Mouse (Mus musculus) liver, postnatal 0 days (tissue): ENCODE data around the gene St6galnac3. TPM values are rescaled to one million over a fixed set of nuclear protein-coding genes. Genes with fewer than 3 reads are reported as not detected.

Experiments used
- ATAC-seq: fragments of 200-750 bp; cut with Nextera tagmentation; 2 replicates; pipeline ENCODE4 v1.8.0; 2017; ENCODE audit warnings: mild to moderate bottlenecking, moderate library complexity
- DNase-seq: peaks from one replicate; pipeline ENCODE4 v3.0.0-alpha.2; 2016
- H3K27ac ChIP-seq: fragments of 300-500 bp; sonication (generic); 2 replicates; pipeline ENCODE4 v1.5.1; 2014; ENCODE audit warnings: antibody characterized with exemption, moderate library complexity, mild to moderate bottlenecking, low read depth
- H3K27me3 ChIP-seq: fragments of 300-500 bp; sonication (generic); 2 replicates; pipeline ENCODE4 v1.6.1; 2014; ENCODE audit warnings: low read length, control low read depth, mixed read lengths; ENCODE audit not compliant: insufficient read depth
- H3K36me3 ChIP-seq: fragments of 300-500 bp; sonication (generic); replicated peaks from 2 replicates; pipeline ENCODE4 v1.6.1; 2014; ENCODE audit warnings: mild to moderate bottlenecking, control low read depth, low read length, moderate library complexity, mixed read lengths; ENCODE audit not compliant: insufficient read depth
- H3K4me1 ChIP-seq: fragments of 300-500 bp; sonication (generic); 2 replicates; pipeline ENCODE4 v1.6.1; 2014; ENCODE audit warnings: antibody characterized with exemption, mild to moderate bottlenecking, control low read depth; ENCODE audit not compliant: insufficient read depth
- H3K4me2 ChIP-seq: fragments of 300-500 bp; sonication (generic); 2 replicates; pipeline ENCODE4 v1.6.1; 2014; ENCODE audit warnings: low read depth, mild to moderate bottlenecking, low read length, moderate library complexity, mixed read lengths
- H3K4me3 ChIP-seq: fragments of 300-500 bp; sonication (generic); 2 replicates; pipeline ENCODE4 v1.5.1; 2014; ENCODE audit warnings: low read depth, low read length
- H3K9ac ChIP-seq: fragments of 300-500 bp; sonication (generic); replicated peaks from 2 replicates; pipeline ENCODE4 v1.6.1; 2014; ENCODE audit warnings: mild to moderate bottlenecking, moderate library complexity
- H3K9me3 ChIP-seq: fragments of 300-500 bp; sonication (generic); 2 replicates; pipeline ENCODE4 v1.6.1; 2016; ENCODE audit warnings: mild to moderate bottlenecking, control low read depth, low read length, mixed read lengths
- CTCF ChIP-seq: sonication (generic); IDR thresholded peaks from 2 replicates; pipeline ENCODE4 v1.5.1; 2016; ENCODE audit warnings: antibody characterized with exemption, low read depth
- EP300 ChIP-seq: IDR thresholded peaks from 2 replicates; pipeline ENCODE4 v1.6.1; 2016; ENCODE audit warnings: antibody characterized with exemption, low read depth, mild to moderate bottlenecking
- WGBS: fragments of 180-500 bp; shearing (Covaris S2); extraction: QIAGEN DNeasy Blood & Tissue Kit; methylation state at CpG from one replicate; pipeline ENCODE4 v1.1.7; 2014; ENCODE audit not compliant: insufficient replicate concordance; 5-methylcytosine and 5-hydroxymethylcytosine counted together
- polyA plus RNA-seq: library from polyadenylated mRNA; unstranded; fragments of >200 nt; fragmentation: Nextera tagmentation; extraction: Ambion mirVana; gene quantifications from 2 replicates; pipeline ENCODE4 v1.2.1, GENCODE M21; 2015

St6galnac3 gene
- polyA plus RNA-seq, 1 experiment from 2014 or later = 5.0 TPM

- Histone ChIP-seq H3K9ac (no peak overlapping the region), H3K36me3 (no peaks in the 10 kb centered on the region), H3K4me3 (no peak overlapping the region), H3K4me2 (no peak overlapping the region), H3K4me1 (no peaks in the 10 kb centered on the region), H3K9me3 (no peaks in the 10 kb centered on the region), H3K27ac (no peak overlapping the region), H3K27me3 (no peaks in the 10 kb centered on the region)
- ATAC-seq (no peak), DNase-seq (no peak)
- TF ChIP-seq CTCF (no peak), EP300 (no peak)
- WGBS = 89% methylated on average over 19 of the region's 19 CpGs
Observed at GRCm38 (mm10) chr3:153605089-153605766, 119.7 kb downstream of the St6galnac3 start.

DNA sequence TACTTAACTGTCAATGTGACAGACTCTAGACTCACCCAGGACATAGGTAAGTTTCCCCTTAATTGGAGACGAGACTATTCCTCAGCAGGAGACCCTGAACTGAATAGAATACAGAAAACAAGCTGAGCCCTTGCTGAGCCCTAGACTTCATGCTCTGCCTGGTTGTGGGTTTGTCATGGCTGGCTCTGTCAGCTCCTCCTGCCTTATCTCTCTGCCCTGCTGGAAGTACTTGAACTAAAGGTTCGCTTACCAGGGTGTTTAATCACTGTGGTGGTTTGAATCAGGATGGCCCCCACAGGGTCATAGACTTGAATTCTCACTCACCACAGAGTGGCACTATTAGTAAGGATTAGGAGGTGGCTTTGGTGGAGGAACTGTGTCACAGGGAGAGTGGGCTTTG is 125.8 kb downstream of the St6galnac3 start:
- TF ChIP-seq CTCF = no peak
- TF ChIP-seq EP300 = no peak
- Histone ChIP-seq H3K9ac (no peak overlapping the region), H3K4me1 (no peaks in the 10 kb centered on the region), H3K9me3 (no peaks in the 10 kb centered on the region), H3K27me3 (no peaks in the 10 kb centered on the region), H3K4me2 (no peak overlapping the region), H3K27ac (no peak overlapping the region), H3K36me3 (no peaks in the 10 kb centered on the region), H3K4me3 (no peak overlapping the region)
- no peak for DNase-seq
- no peak for ATAC-seq
- WGBS = 73% methylated on average over 2 of the region's 2 CpGs

DNA sequence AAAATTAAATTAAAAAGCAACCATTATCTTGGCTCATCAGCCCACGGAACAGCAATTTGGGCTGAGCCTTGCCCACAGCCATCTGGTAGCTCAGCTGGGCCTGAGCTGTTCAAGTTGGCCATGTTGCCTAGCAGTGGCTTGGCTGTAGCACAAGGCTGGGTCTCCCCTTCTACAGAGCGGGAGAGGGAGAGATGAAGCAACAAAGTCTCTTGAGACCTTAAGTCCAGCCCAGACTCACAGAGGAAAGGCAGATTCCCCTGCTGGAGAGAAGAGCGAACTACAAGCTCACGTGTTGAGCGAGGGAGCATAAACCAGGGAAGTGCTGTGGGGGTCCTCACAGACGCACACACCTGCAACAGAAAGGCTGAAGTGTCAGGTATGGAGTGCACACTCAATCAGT is 126.3 kb downstream of the St6galnac3 start:
- H3K4me2 ChIP-seq = no peak overlapping the region
- H3K27ac ChIP-seq = no peak overlapping the region
- no peak for DNase-seq
- H3K27me3 ChIP-seq = no peaks in the 10 kb centered on the region
- H3K4me3 ChIP-seq = no peak overlapping the region
- peak; percentile 39; the same call in 1 of the 2 replicates for TF ChIP-seq CTCF
- no peak for TF ChIP-seq EP300
- no peaks in the 10 kb centered on the region for H3K4me1 ChIP-seq
- ATAC-seq = no peak
- no peaks in the 10 kb centered on the region for H3K9me3 ChIP-seq
- H3K36me3 ChIP-seq = no peaks in the 10 kb centered on the region
- H3K9ac ChIP-seq = no peak overlapping the region
- 87% methylated on average over 6 of the region's 6 CpGs for WGBS

DNA sequence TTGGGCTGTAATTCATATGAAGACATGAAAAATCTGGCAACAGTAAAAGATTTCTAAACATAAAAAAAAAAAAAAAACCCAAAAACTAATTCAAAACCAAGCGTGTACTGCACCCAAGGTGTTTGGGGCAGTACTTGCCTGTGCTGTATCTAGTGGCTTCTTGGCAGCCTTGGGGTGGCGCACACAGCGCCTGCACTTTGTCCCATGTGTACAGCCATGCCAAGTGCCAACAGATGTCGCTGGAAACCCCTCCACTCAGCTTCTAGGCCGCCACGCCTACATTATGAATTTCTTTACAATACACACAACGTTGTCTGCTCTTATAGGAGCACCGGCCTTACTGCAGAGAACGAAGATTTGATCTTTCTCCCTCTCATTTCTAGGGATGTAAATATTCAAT is 130.4 kb downstream of the St6galnac3 start:
- no peak for ATAC-seq
- no peak for TF ChIP-seq EP300
- TF ChIP-seq CTCF = no peak
- H3K9ac ChIP-seq = no peak overlapping the region
- 90% methylated on average over 9 of the region's 9 CpGs for WGBS
- no peaks in the 10 kb centered on the region; the same call in 1 of the 2 replicates for H3K9me3 ChIP-seq
- H3K27me3 ChIP-seq = no peaks in the 10 kb centered on the region
- DNase-seq = no peak
- H3K4me3 ChIP-seq = no peak overlapping the region
- no peaks in the 10 kb centered on the region for H3K4me1 ChIP-seq
- no peak overlapping the region for H3K4me2 ChIP-seq
- no peaks in the 10 kb centered on the region for H3K36me3 ChIP-seq
- H3K27ac ChIP-seq = no peak overlapping the region

DNA sequence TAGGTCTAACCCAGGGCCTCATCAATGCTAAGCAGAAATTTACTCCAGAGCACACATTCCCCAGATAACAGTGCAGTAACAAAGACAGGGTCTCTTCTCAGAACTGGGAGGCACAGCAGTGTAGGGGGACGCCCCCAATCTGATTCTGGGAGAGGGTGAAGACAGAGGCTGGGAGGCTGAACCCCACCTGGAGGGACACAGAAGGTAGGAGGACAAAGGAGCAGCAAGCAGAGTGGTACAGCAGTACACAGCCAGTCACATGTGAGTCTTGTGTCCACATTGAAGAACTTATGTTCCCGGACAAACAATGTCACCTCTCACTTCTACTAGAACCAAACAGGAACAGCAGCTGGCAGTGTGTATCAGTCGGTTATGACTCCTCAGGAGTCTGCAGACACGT is 131.0 kb downstream of the St6galnac3 start:
- DNase-seq (no peak), ATAC-seq (no peak)
- H3K4me1 ChIP-seq = no peaks in the 10 kb centered on the region
- H3K36me3 ChIP-seq = no peaks in the 10 kb centered on the region
- H3K4me2 ChIP-seq = no peak overlapping the region
- H3K9me3 ChIP-seq = no peaks in the 10 kb centered on the region; the same call in 1 of the 2 replicates
- 67% methylated on average over 4 of the region's 4 CpGs for WGBS
- TF ChIP-seq CTCF (no peak), EP300 (no peak)
- H3K9ac ChIP-seq = no peak overlapping the region
- no peak overlapping the region for H3K27ac ChIP-seq
- H3K27me3 ChIP-seq = no peaks in the 10 kb centered on the region
- H3K4me3 ChIP-seq = no peak overlapping the region

DNA sequence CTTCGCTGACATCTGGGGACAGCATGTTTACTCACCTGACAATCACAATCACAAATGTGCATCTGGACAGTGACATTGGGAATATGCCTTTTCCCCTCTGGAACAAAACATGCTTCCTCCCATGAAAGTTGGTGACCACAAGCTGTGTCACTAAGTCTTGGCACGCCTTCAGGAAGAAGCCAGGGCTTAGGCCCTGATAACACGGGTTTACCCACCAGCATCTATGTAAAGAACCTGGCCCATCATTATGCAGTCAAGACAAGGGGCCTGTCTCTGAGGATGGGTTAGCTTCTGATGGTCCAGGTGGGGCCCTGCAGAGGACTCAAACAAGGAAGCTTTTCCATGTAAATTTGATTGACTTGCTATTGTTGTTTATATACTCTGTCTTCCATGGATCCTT is 131.9 kb downstream of the St6galnac3 start:
- DNase-seq (no peak), ATAC-seq (no peak)
- TF ChIP-seq EP300 (no peak), CTCF (no peak)
- no peaks in the 10 kb centered on the region; the same call in 1 of the 2 replicates for H3K9me3 ChIP-seq
- H3K9ac ChIP-seq = no peak overlapping the region
- WGBS = 65% methylated on average over 3 of the region's 3 CpGs
- no peak overlapping the region for H3K27ac ChIP-seq
- H3K4me2 ChIP-seq = no peak overlapping the region
- no peaks in the 10 kb centered on the region for H3K27me3 ChIP-seq
- H3K36me3 ChIP-seq = no peaks in the 10 kb centered on the region
- no peak overlapping the region for H3K4me3 ChIP-seq
- H3K4me1 ChIP-seq = no peaks in the 10 kb centered on the region

GRCm38 (mm10) chr3:153587594-153587993 is 137.4 kb downstream of the St6galnac3 start:
- no peak overlapping the region for H3K4me2 ChIP-seq
- no peak overlapping the region for H3K27ac ChIP-seq
- H3K4me3 ChIP-seq = no peak overlapping the region
- DNase-seq = no peak
- no peak for ATAC-seq
- no peaks in the 10 kb centered on the region for H3K27me3 ChIP-seq
- no peaks in the 10 kb centered on the region for H3K4me1 ChIP-seq
- H3K36me3 ChIP-seq = no peaks in the 10 kb centered on the region
- TF ChIP-seq CTCF (no peak), EP300 (no peak)
- 40% methylated on average over 1 of the region's 1 CpGs for WGBS
- H3K9ac ChIP-seq = no peak overlapping the region
- no peaks in the 10 kb centered on the region; the same call in 1 of the 2 replicates for H3K9me3 ChIP-seq
